Mouse (Mus musculus): ENCODE measurements around the gene Rilp. TPM values are rescaled to one million over a fixed set of nuclear protein-coding genes. Genes with fewer than 3 reads are reported as not detected.

The Rilp gene
- 10 to 100 TPM; 24.5 to 24.7 TPM for total RNA-seq (2021)

GRCm38 (mm10) chr11:75509741-75510626 lies at the start of gene Rilp:
Rilp (plus strand) TSS chr11:75510094.
- peak; percentile 88 for DNase-seq

GRCm38 (mm10) chr11:75460103-75460843 lies 49.6 kb upstream of the Rilp start:
- peak; percentile 91 for DNase-seq

GRCm38 (mm10) chr11:75460844-75461742 lies 48.8 kb upstream of the Rilp start, which contains the start of gene Tlcd2:
Tlcd2 (plus strand) TSS chr11:75461715.
- DNase-seq = peak; percentile 99

GRCm38 (mm10) chr11:75461743-75462252 lies 48.1 kb upstream of the Rilp start:
- no peak for DNase-seq

- DNase-seq = peak; percentile 90
Measured at GRCm38 (mm10) chr11:75462253-75462783, 47.6 kb upstream of the Rilp start.

GRCm38 (mm10) chr11:75462865-75463336 lies 47.0 kb upstream of the Rilp start:
- peak; percentile 97 for DNase-seq

- DNase-seq = no peak
Measured at GRCm38 (mm10) chr11:75463624-75464023, 46.3 kb upstream of the Rilp start.

- DNase-seq = no peak
Measured at GRCm38 (mm10) chr11:75464417-75464816, 45.5 kb upstream of the Rilp start.

GRCm38 (mm10) chr11:75465051-75465450 lies 44.8 kb upstream of the Rilp start:
- DNase-seq = no peak

- no peak for DNase-seq
Measured at GRCm38 (mm10) chr11:75466731-75467505, 43.0 kb upstream of the Rilp start.

GRCm38 (mm10) chr11:75467512-75468215 lies 42.2 kb upstream of the Rilp start:
- DNase-seq = peak; percentile 80

GRCm38 (mm10) chr11:75468410-75468809 lies 41.5 kb upstream of the Rilp start:
- DNase-seq = no peak

GRCm38 (mm10) chr11:75469261-75469660 lies 40.6 kb upstream of the Rilp start:
- no peak for DNase-seq

- DNase-seq = no peak
Measured at GRCm38 (mm10) chr11:75470675-75471074, 39.2 kb upstream of the Rilp start.

- no peak for DNase-seq
Measured at GRCm38 (mm10) chr11:75472469-75473081, 37.3 kb upstream of the Rilp start.

GRCm38 (mm10) chr11:75473376-75473775 lies 36.5 kb upstream of the Rilp start:
- no peak for DNase-seq

GRCm38 (mm10) chr11:75486192-75486591 lies 23.7 kb upstream of the Rilp start:
- DNase-seq = no peak

- peak; percentile 99 for DNase-seq
Measured at GRCm38 (mm10) chr11:75486601-75487285, 23.2 kb upstream of the Rilp start, which contains the start of gene Prpf8. Prpf8 (plus strand) TSS chr11:75486816.

GRCm38 (mm10) chr11:75487496-75487895 lies 22.4 kb upstream of the Rilp start:
- DNase-seq = no peak
